Mouse (Mus musculus) stomach, embryonic 14.5 days (tissue): ENCODE data around the gene Eif3k. TPM values are rescaled to one million over a fixed set of nuclear protein-coding genes. Genes with fewer than 3 reads are reported as not detected.

Experiments
- ATAC-seq: fragments of 200-750 bp; cut with Nextera tagmentation; 2 replicates; pipeline ENCODE4 v1.8.0; 2017; ENCODE audit warnings: low read depth, moderate TSS enrichment; ENCODE audit not compliant: insufficient number of reproducible peaks, insufficient read depth, low FRiP score
- H3K27ac ChIP-seq: fragments of 300-500 bp; sonication (generic); 2 replicates; pipeline ENCODE4 v1.5.1; 2014; ENCODE audit warnings: mild to moderate bottlenecking, low read length, moderate library complexity, mixed read lengths
- H3K27me3 ChIP-seq: fragments of 300-500 bp; sonication (generic); 2 replicates; pipeline ENCODE4 v1.6.1; 2014; ENCODE audit warnings: low read length, control low read depth, mixed read lengths; ENCODE audit not compliant: control insufficient read depth, insufficient read depth
- H3K36me3 ChIP-seq: fragments of 300-500 bp; sonication (generic); 2 replicates; pipeline ENCODE4 v1.6.1; 2014; ENCODE audit warnings: mild to moderate bottlenecking, control low read depth, low read length, moderate library complexity, mixed read lengths; ENCODE audit not compliant: control insufficient read depth, insufficient read depth
- H3K4me1 ChIP-seq: fragments of 300-500 bp; sonication (generic); 2 replicates; pipeline ENCODE4 v1.6.1; 2014; ENCODE audit warnings: low read length, control low read depth, mixed read lengths; ENCODE audit not compliant: control insufficient read depth, insufficient read depth
- H3K4me2 ChIP-seq: fragments of 300-500 bp; sonication (generic); replicated peaks from 2 replicates; pipeline ENCODE4 v1.6.1; 2014; ENCODE audit warnings: low read depth, low read length, control low read depth
- H3K4me3 ChIP-seq: fragments of 300-500 bp; sonication (generic); 2 replicates; pipeline ENCODE4 v1.5.1; 2014; ENCODE audit warnings: low read depth, low read length, control low read depth
- H3K9ac ChIP-seq: fragments of 300-500 bp; sonication (generic); replicated peaks from 2 replicates; pipeline ENCODE4 v1.6.1; 2014; ENCODE audit warnings: low read depth, mild to moderate bottlenecking, control low read depth, low read length, moderate library complexity, mixed read lengths
- H3K9me3 ChIP-seq: fragments of 300-500 bp; sonication (generic); 2 replicates; pipeline ENCODE4 v1.6.1; 2016; ENCODE audit warnings: low read depth, low read length, control low read depth; ENCODE audit not compliant: control insufficient read depth
- WGBS: fragments of 180-500 bp; shearing (Covaris S2); extraction: QIAGEN DNeasy Blood & Tissue Kit; methylation state at CpG from one replicate; pipeline ENCODE4 v1.1.7; 2014; 5-methylcytosine and 5-hydroxymethylcytosine counted together
- polyA plus RNA-seq: library from polyadenylated mRNA; unstranded; fragments of >200 nt; fragmentation: Nextera tagmentation; extraction: Ambion mirVana; gene quantifications from 2 replicates; pipeline ENCODE4 v1.2.1, GENCODE M21; 2014

The Eif3k gene
- polyA plus RNA-seq, 1 experiment from 2014 or later, result 444 TPM

DNA sequence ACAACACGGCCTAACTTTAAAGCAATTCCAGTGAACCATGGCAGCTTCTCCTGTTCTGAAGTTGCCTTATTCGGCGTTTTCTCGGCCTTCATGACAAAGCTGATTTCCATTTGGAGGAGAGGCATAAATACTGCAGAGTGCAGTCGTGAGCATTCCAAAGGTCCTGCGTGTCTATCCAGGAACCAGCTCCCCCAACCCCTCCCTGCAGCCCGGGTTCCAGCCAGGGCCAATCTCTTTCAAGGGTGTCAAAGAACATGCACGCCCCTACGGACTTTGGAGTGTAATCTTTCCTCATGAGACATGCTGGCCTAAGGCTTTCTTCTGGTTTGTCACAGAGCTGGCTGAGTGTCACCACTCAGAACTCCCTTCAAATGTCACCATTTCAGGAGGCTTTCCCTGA, 56.3 kb downstream of the Eif3k start:
- WGBS, result 12% methylated on average over 9 of the region's 9 CpGs
- H3K4me2 ChIP-seq, result peak overlapping the region; percentile 8; the same call in 1 of the 2 replicates
- H3K4me1 ChIP-seq, result peaks cover 64% of the 10 kb centered on the region
- H3K9me3 ChIP-seq, result no peaks in the 10 kb centered on the region
- no peaks in the 10 kb centered on the region; the same call in 1 of the 2 replicates for H3K36me3 ChIP-seq
- no peaks in the 10 kb centered on the region for H3K27me3 ChIP-seq
- no peak overlapping the region for H3K4me3 ChIP-seq
- peak; percentile 73 for ATAC-seq
- peak overlapping the region; percentile 90 for H3K27ac ChIP-seq
- no peak overlapping the region for H3K9ac ChIP-seq

DNA sequence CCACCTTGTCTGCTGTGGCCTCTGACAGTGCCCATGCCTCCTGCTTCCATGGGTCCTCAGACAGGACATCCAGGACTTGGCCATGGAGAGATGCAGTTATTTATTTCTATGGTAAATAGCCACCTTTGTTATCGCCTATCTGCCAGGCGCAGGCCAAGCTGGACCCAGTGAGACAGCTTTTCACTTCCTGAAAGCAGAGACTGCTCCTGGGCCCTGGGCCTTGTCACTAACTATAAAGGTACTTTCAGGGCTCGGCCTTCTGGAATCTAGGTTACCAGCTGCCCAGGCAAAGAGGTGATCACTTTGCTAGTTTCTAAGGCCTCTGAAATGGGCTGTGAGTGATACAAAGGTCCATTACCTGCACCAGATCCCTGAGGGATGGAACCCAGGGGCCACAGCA, 56.9 kb downstream of the Eif3k start:
- Histone ChIP-seq H3K9me3 (no peaks in the 10 kb centered on the region), H3K4me2 (peak overlapping the region; percentile 8; the same call in 1 of the 2 replicates), H3K27me3 (no peaks in the 10 kb centered on the region), H3K36me3 (no peaks in the 10 kb centered on the region; the same call in 1 of the 2 replicates), H3K4me3 (no peak overlapping the region), H3K4me1 (peaks cover 65% of the 10 kb centered on the region), H3K9ac (no peak overlapping the region), H3K27ac (peak overlapping the region; percentile 90)
- WGBS, result 59% methylated on average over 3 of the region's 3 CpGs
- no peak for ATAC-seq

DNA sequence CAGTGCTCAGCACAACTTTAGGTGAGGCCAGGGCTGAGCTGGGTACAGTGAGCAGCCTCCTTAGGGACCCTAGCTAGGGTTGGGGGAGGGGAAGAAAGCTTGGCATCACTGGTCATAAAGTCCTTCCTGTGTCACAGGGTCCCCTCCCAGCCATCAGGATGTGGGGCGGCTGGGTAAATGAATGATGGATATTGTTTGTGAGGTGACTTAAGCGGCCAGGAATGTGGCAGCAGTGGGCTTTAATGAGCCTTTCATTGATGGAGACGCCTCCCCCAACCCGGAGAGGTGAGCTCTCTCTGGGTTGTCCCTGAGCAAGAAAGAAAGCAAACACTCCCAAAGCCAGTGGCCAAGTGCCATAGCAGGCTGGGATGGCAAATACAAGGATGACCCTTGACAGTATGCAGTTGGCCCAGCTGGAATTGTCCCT, 57.8 kb downstream of the Eif3k start:
- no peak overlapping the region for H3K9ac ChIP-seq
- ATAC-seq, result peak; percentile 33; the same call in 1 of the 2 replicates
- H3K4me3 ChIP-seq, result no peak overlapping the region
- no peaks in the 10 kb centered on the region for H3K27me3 ChIP-seq
- 17% methylated on average over 4 of the region's 4 CpGs for WGBS
- H3K36me3 ChIP-seq, result no peaks in the 10 kb centered on the region; the same call in 1 of the 2 replicates
- peak overlapping the region; percentile 90 for H3K27ac ChIP-seq
- H3K4me2 ChIP-seq, result no peak overlapping the region
- H3K4me1 ChIP-seq, result peaks cover 65% of the 10 kb centered on the region
- no peaks in the 10 kb centered on the region for H3K9me3 ChIP-seq

DNA sequence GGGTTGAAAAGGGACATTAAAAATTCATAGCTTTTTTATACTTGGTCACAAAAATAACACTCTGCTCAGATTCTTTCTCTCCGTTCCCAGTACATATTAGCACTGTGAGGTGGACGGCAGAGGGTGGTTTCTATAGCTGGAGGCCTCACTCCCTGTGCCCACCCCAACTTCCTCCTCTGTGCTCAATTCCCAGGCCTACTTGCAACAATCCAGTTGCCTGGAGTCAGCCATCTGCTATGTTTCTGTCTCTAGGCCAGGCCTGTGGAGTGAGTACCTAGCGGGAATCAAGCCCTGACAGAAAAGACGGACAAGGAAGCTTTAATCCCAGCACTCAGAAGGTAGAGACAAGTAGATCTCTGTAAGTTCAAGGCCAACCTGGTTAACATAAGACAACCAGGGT, 59.1 kb downstream of the Eif3k start:
- Histone ChIP-seq H3K9me3 (no peaks in the 10 kb centered on the region), H3K4me3 (no peak overlapping the region), H3K36me3 (peaks cover 9% of the 10 kb centered on the region; the same call in 1 of the 2 replicates), H3K4me1 (peaks cover 74% of the 10 kb centered on the region), H3K9ac (no peak overlapping the region), H3K27ac (peak overlapping the region; percentile 90; the same call in 1 of the 2 replicates), H3K27me3 (no peaks in the 10 kb centered on the region), H3K4me2 (no peak overlapping the region)
- no peak for ATAC-seq
- 80% methylated on average over 4 of the region's 4 CpGs for WGBS

DNA sequence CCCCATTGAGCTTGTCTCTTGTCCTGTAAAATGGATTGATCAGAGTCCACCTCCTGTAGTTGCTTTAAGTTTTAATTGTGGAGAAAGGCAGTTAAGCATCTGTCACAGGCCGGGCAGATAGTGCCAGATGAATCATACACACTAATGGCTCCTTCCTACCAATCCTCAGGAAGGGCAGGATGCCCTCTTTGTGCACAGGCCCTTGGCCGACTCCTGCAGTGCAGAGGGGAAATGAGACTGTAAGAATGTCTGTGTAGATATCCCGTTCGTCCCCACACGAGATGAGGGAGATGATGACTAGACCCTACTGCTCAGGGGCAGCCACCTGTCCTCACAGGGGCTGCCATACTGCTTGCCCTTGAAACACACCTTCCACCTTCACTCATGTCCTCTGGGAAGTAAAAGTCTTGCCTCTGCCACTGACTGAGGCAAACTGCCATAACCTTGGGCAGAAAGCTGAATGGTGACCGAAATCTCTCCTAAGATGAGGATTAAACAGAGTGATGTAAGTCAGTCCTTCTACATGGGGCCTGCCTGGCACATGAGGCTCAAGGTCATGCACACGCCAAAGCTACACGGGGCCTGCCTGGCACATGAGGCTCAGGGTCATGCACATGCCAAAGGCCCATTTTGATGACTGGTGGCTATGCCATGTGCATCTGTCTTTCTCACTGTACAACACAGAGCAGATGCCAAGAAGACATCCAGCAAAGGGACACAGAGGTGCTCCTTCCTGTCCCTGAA, 59.8 kb downstream of the Eif3k start:
- ATAC-seq, result no peak
- Histone ChIP-seq H3K27me3 (no peaks in the 10 kb centered on the region), H3K4me1 (peaks cover 74% of the 10 kb centered on the region), H3K9me3 (no peaks in the 10 kb centered on the region), H3K27ac (peak overlapping the region; percentile 28; the same call in 1 of the 2 replicates), H3K9ac (no peak overlapping the region), H3K4me2 (no peak overlapping the region), H3K36me3 (peaks cover 9% of the 10 kb centered on the region; the same call in 1 of the 2 replicates), H3K4me3 (no peak overlapping the region)
- WGBS, result 84% methylated on average over 8 of the region's 8 CpGs

Other genes with a start within 250 kb of the Eif3k start
- 129 and 153 TPM in 2 replicates for gene Mrps12, start 240.0 kb downstream of the Eif3k start, polyA plus RNA-seq
- 24.2 and 24.9 TPM in 2 replicates for gene Sars2, start 239.9 kb downstream of the Eif3k start, polyA plus RNA-seq
- gene Ccer2, start 225.7 kb downstream of the Eif3k start, polyA plus RNA-seq, result not detected in 2 replicates
- gene Sirt2, start 215.1 kb downstream of the Eif3k start, polyA plus RNA-seq, result 64.9 and 68.8 TPM in 2 replicates
- 29.5 and 38.9 TPM in 2 replicates for gene Nfkbib, start 214.4 kb downstream of the Eif3k start, polyA plus RNA-seq
- 3.3 and 4.5 TPM in 2 replicates for gene Rinl, start 192.9 kb downstream of the Eif3k start, polyA plus RNA-seq
- gene Hnrnpl, start 173.3 kb downstream of the Eif3k start, polyA plus RNA-seq, result 259 and 266 TPM in 2 replicates
- 172 and 179 TPM in 2 replicates for gene Ech1, start 156.6 kb downstream of the Eif3k start, polyA plus RNA-seq
- 127 and 140 TPM in 2 replicates for gene Lgals4, start 148.0 kb downstream of the Eif3k start, polyA plus RNA-seq
- 1.4 and 1.5 TPM in 2 replicates for gene Lgals7, start 118.0 kb downstream of the Eif3k start, polyA plus RNA-seq
- gene Capn12, start 100.4 kb downstream of the Eif3k start, polyA plus RNA-seq, result 0.67 and 1.1 TPM in 2 replicates
- gene Actn4, start 19.5 kb downstream of the Eif3k start, polyA plus RNA-seq, result 272 and 280 TPM in 2 replicates
- 8.5 and 11.3 TPM in 2 replicates for gene Map4k1, start 186 bp upstream of the Eif3k start, polyA plus RNA-seq
- gene Ryr1, start 143.3 kb upstream of the Eif3k start, polyA plus RNA-seq, result 0.30 and 0.78 TPM in 2 replicates
- 0.51 and 0.73 TPM in 2 replicates for gene Rasgrp4, start 153.0 kb upstream of the Eif3k start, polyA plus RNA-seq
- 17.7 and 17.8 TPM in 2 replicates for gene Fam98c, start 174.4 kb upstream of the Eif3k start, polyA plus RNA-seq
- 0.38 and 0.49 TPM in 2 replicates for gene Ggn, start 188.3 kb upstream of the Eif3k start, polyA plus RNA-seq
- 5.9 TPM in 2 replicates for gene Spred3, start 188.5 kb upstream of the Eif3k start, polyA plus RNA-seq
- gene Psmd8, start 198.8 kb upstream of the Eif3k start, polyA plus RNA-seq, result 264 and 268 TPM in 2 replicates
- 0.64 and 1.6 TPM in 2 replicates for gene Catsperg1, start 232.2 kb upstream of the Eif3k start, polyA plus RNA-seq